Mouse (Mus musculus): ENCODE results near the gene Gm36176. TPM values are rescaled to one million over a fixed set of nuclear protein-coding genes. Genes with fewer than 3 reads are reported as not detected.

The Gm36176 gene
- polyA plus RNA-seq, 1 experiment = not detected

GRCm38 (mm10) chr10:77814382-77814781 lies 32.2 kb upstream of the Gm36176 start, which contains the start of gene Gm2696:
Gene Gm2696, plus strand, starts transcription at chr10:77814682.
- H3ac ChIP-seq (ENCODE audit: control insufficient read depth, insufficient read length, low read depth) = no peak within 1 kb of the TSS
- H3K79me2 ChIP-seq (ENCODE audit: control insufficient read depth, insufficient read depth) = no peaks in the 10 kb centered on the region
- TF ChIP-seq MYOG (IDR thresholded peaks at IDR 0.05; ENCODE audit: control insufficient read depth, extremely low read depth, insufficient read length) (no peak), MYOD1 (IDR thresholded peaks at IDR 0.05; ENCODE audit: control insufficient read depth, insufficient read length, low read depth) (no peak), USF1 (IDR thresholded peaks at IDR 0.05; ENCODE audit: low read depth) (no peak), CEBPB (IDR thresholded peaks at IDR 0.05; ENCODE audit: low read depth) (no peak), FOSL1 (IDR thresholded peaks at IDR 0.05; ENCODE audit: insufficient read depth, low read length, poor library complexity, severe bottlenecking) (no peak), CTCF (IDR thresholded peaks at IDR 0.05; ENCODE audit: control insufficient read depth, insufficient read depth, insufficient read length) (no peak), MAX (IDR thresholded peaks at IDR 0.05) (no peak)
- H3K27me3 ChIP-seq (ENCODE audit: control insufficient read depth, insufficient read depth, insufficient read length) = peaks cover 15% of the 10 kb centered on the region
- H3K36me3 ChIP-seq (ENCODE audit: control insufficient read depth, insufficient read depth) = no peaks in the 10 kb centered on the region
- H3K79me3 ChIP-seq (ENCODE audit: low read depth) = no peaks in the 10 kb centered on the region
- no peak within 1 kb of the TSS for H3K4me3 ChIP-seq (ENCODE audit: insufficient read depth, poor library complexity, severe bottlenecking)

- Histone ChIP-seq H3K36me3 (ENCODE audit: control insufficient read depth, insufficient read depth) (no peaks in the 10 kb centered on the region), H3K4me3 (ENCODE audit: insufficient read depth, poor library complexity, severe bottlenecking) (no peak overlapping the region), H3K79me3 (ENCODE audit: low read depth) (no peaks in the 10 kb centered on the region), H3K27me3 (ENCODE audit: control insufficient read depth, insufficient read depth, insufficient read length) (peaks cover 20% of the 10 kb centered on the region), H3K79me2 (ENCODE audit: control insufficient read depth, insufficient read depth) (no peaks in the 10 kb centered on the region), H3ac (ENCODE audit: control insufficient read depth, insufficient read length, low read depth) (no peak overlapping the region)
- TF ChIP-seq MYOG (IDR thresholded peaks at IDR 0.05; ENCODE audit: control insufficient read depth, extremely low read depth, insufficient read length) (no peak), FOSL1 (IDR thresholded peaks at IDR 0.05; ENCODE audit: insufficient read depth, low read length, poor library complexity, severe bottlenecking) (no peak), USF1 (IDR thresholded peaks at IDR 0.05; ENCODE audit: low read depth) (no peak), CTCF (IDR thresholded peaks at IDR 0.05; ENCODE audit: control insufficient read depth, insufficient read depth, insufficient read length) (no peak), MYOD1 (IDR thresholded peaks at IDR 0.05; ENCODE audit: control insufficient read depth, insufficient read length, low read depth) (no peak), CEBPB (IDR thresholded peaks at IDR 0.05; ENCODE audit: low read depth) (no peak), MAX (IDR thresholded peaks at IDR 0.05) (no peak)
These were observed 31.1 kb upstream of the Gm36176 start for GRCm38 (mm10) chr10:77815514-77815913.

GRCm38 (mm10) chr10:77818523-77818922 lies 28.1 kb upstream of the Gm36176 start:
- Histone ChIP-seq H3K79me3 (ENCODE audit: low read depth) (no peaks in the 10 kb centered on the region), H3K79me2 (ENCODE audit: control insufficient read depth, insufficient read depth) (no peaks in the 10 kb centered on the region), H3ac (ENCODE audit: control insufficient read depth, insufficient read length, low read depth) (no peak overlapping the region), H3K27me3 (ENCODE audit: control insufficient read depth, insufficient read depth, insufficient read length) (peaks cover 24% of the 10 kb centered on the region), H3K4me3 (ENCODE audit: insufficient read depth, poor library complexity, severe bottlenecking) (no peak overlapping the region), H3K36me3 (ENCODE audit: control insufficient read depth, insufficient read depth) (no peaks in the 10 kb centered on the region)
- TF ChIP-seq MAX (IDR thresholded peaks at IDR 0.05) (no peak), CTCF (IDR thresholded peaks at IDR 0.05; ENCODE audit: control insufficient read depth, insufficient read depth, insufficient read length) (no peak), MYOG (IDR thresholded peaks at IDR 0.05; ENCODE audit: control insufficient read depth, extremely low read depth, insufficient read length) (no peak), FOSL1 (IDR thresholded peaks at IDR 0.05; ENCODE audit: insufficient read depth, low read length, poor library complexity, severe bottlenecking) (no peak), USF1 (IDR thresholded peaks at IDR 0.05; ENCODE audit: low read depth) (no peak), MYOD1 (IDR thresholded peaks at IDR 0.05; ENCODE audit: control insufficient read depth, insufficient read length, low read depth) (no peak), CEBPB (IDR thresholded peaks at IDR 0.05; ENCODE audit: low read depth) (no peak)

DNA sequence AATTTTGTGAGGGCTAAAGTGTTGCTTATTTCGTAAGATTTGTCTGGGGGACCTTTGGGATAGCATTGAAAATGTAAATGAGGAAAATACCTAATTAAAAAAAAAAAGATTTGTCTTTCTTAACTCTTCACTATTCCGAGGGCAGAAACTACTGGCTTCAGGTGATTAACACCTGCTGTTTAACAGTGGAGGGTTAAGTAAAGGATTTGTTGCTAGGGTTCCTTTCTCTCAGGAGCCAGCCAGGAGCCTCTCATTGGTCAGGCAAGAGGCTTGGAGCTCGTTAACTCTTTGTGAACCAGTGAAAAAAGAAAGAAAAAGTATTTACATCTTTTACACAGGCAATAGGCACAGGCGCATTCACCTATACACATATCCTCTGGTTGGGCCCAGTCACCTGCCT lies 27.4 kb upstream of the Gm36176 start:
- no peaks in the 10 kb centered on the region for H3K79me2 ChIP-seq (ENCODE audit: control insufficient read depth, insufficient read depth)
- no peaks in the 10 kb centered on the region for H3K79me3 ChIP-seq (ENCODE audit: low read depth)
- no peak overlapping the region for H3ac ChIP-seq (ENCODE audit: control insufficient read depth, insufficient read length, low read depth)
- no peak overlapping the region for H3K4me3 ChIP-seq (ENCODE audit: insufficient read depth, poor library complexity, severe bottlenecking)
- H3K36me3 ChIP-seq (ENCODE audit: control insufficient read depth, insufficient read depth) = no peaks in the 10 kb centered on the region
- TF ChIP-seq MYOG (IDR thresholded peaks at IDR 0.05; ENCODE audit: control insufficient read depth, extremely low read depth, insufficient read length) (no peak), FOSL1 (IDR thresholded peaks at IDR 0.05; ENCODE audit: insufficient read depth, low read length, poor library complexity, severe bottlenecking) (no peak), USF1 (IDR thresholded peaks at IDR 0.05; ENCODE audit: low read depth) (no peak), MAX (IDR thresholded peaks at IDR 0.05) (no peak), CEBPB (IDR thresholded peaks at IDR 0.05; ENCODE audit: low read depth) (no peak), MYOD1 (IDR thresholded peaks at IDR 0.05; ENCODE audit: control insufficient read depth, insufficient read length, low read depth) (no peak), CTCF (IDR thresholded peaks at IDR 0.05; ENCODE audit: control insufficient read depth, insufficient read depth, insufficient read length) (no peak)
- peaks cover 20% of the 10 kb centered on the region for H3K27me3 ChIP-seq (ENCODE audit: control insufficient read depth, insufficient read depth, insufficient read length)

DNA sequence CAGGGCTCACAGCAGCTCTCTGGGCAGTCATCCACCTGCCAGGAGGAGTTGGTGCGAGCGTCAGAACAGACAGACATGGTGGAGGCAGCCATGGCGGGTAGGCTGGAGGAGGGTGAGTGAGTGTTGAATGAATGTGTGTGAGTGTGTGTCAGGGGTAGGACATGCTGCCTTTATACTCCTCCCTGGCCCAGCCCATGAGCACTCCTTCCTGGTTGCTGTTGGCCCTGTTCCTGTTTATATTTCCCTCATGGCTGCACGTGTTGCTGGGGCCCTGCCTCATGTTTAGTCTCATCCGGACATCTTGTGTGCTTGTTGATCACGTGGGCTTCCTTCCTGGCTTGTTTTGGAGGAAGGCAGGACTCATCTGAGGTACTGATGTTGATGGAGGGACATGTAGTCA lies 19.7 kb upstream of the Gm36176 start, which contains the start of gene Krtap10-4:
Krtap10-4 (minus strand) TSS at position 145 of the 400 bp plus-strand sequence.
- Histone ChIP-seq H3K36me3 (ENCODE audit: control insufficient read depth, insufficient read depth) (no peaks in the 10 kb centered on the region), H3ac (ENCODE audit: control insufficient read depth, insufficient read length, low read depth) (no peak within 1 kb of the TSS), H3K79me3 (ENCODE audit: low read depth) (no peaks in the 10 kb centered on the region), H3K79me2 (ENCODE audit: control insufficient read depth, insufficient read depth) (no peaks in the 10 kb centered on the region), H3K27me3 (ENCODE audit: control insufficient read depth, insufficient read depth, insufficient read length) (peaks cover 24% of the 10 kb centered on the region), H3K4me3 (ENCODE audit: insufficient read depth, poor library complexity, severe bottlenecking) (no peak within 1 kb of the TSS)
- TF ChIP-seq MAX (IDR thresholded peaks at IDR 0.05) (no peak), MYOG (IDR thresholded peaks at IDR 0.05; ENCODE audit: control insufficient read depth, extremely low read depth, insufficient read length) (no peak), MYOD1 (IDR thresholded peaks at IDR 0.05; ENCODE audit: control insufficient read depth, insufficient read length, low read depth) (no peak), FOSL1 (IDR thresholded peaks at IDR 0.05; ENCODE audit: insufficient read depth, low read length, poor library complexity, severe bottlenecking) (no peak), CEBPB (IDR thresholded peaks at IDR 0.05; ENCODE audit: low read depth) (no peak), CTCF (IDR thresholded peaks at IDR 0.05; ENCODE audit: control insufficient read depth, insufficient read depth, insufficient read length) (no peak), USF1 (IDR thresholded peaks at IDR 0.05; ENCODE audit: low read depth) (no peak)
